Comparison of ENCODE assay signal across 8 mouse cellular contexts in the genomic region with DNA sequence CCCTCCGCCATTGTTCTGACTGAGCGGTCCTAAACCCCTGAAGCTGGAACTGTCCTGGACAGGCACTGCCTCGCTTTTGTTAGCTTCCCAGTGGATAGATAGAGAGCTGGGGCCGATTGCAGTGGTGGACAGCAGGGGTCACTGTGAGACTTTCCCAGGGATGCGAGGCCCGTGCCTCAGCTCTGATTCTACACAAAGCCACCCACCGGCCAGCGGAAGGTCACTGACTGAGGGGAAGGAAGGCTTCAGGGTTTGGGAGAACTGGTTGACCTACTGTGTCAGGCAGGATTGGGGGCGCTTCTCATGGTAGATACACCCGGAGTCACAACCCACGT. TPM values are rescaled to one million over a fixed set of nuclear protein-coding genes. Genes with fewer than 3 reads are reported as not detected.
DNase-seq lines count a peak whose midpoint lies in the region; ATAC-seq lines count a peak whose summit lies in the region.

No protein-coding gene starts in this region.

- no peak overlapping the region for H3K9ac ChIP-seq in kidney, embryonic 15.5 days
- no peak overlapping the region for H3K9ac ChIP-seq in limb, embryonic 13.5 days

- 42% methylated on average over 11 of the region's 11 CpGs for WGBS in kidney, embryonic 15.5 days
- WGBS in limb, embryonic 13.5 days = 61% methylated on average over 11 of the region's 11 CpGs

- no peak overlapping the region for H3K4me2 ChIP-seq in kidney, embryonic 15.5 days
- H3K4me2 ChIP-seq in limb, embryonic 13.5 days (replicated peaks) = no peak overlapping the region

- H3K4me3 ChIP-seq in kidney, embryonic 15.5 days (replicated peaks) = no peak overlapping the region
- no peak overlapping the region for H3K4me3 ChIP-seq in limb, embryonic 13.5 days

- H3K27me3 ChIP-seq in kidney, embryonic 15.5 days = no peaks in the 10 kb centered on the region
- no peaks in the 10 kb centered on the region for H3K27me3 ChIP-seq in limb, embryonic 13.5 days

- DNase-seq in adrenal gland, postnatal 10 days = peak; percentile 67
- no peak for DNase-seq in adrenal gland, postnatal 4 days (ENCODE audit: low spot score in 2 of 2)
- DNase-seq in cerebellum, postnatal 10 days = peak; percentile 89 to 90
- DNase-seq in frontal cortex, postnatal 14 days (ENCODE audit: low spot score in 2 of 2) = peak; percentile 35 to 56
- peak; percentile 18 for DNase-seq in retina, adult 2 months (ENCODE audit: low read depth, low spot score)
- DNase-seq in spleen, postnatal 14 days (ENCODE audit: low spot score in 2 of 2) = no peak

- H3K27ac ChIP-seq in kidney, embryonic 15.5 days = peak overlapping the region; percentile 67
- H3K27ac ChIP-seq in limb, embryonic 13.5 days = no peak overlapping the region

- H3K4me1 ChIP-seq in kidney, embryonic 15.5 days = peaks cover 20% of the 10 kb centered on the region
- H3K4me1 ChIP-seq in limb, embryonic 13.5 days = peaks cover 14% of the 10 kb centered on the region; the same call in 1 of the 2 replicates

- peaks cover 47% of the 10 kb centered on the region for H3K36me3 ChIP-seq in kidney, embryonic 15.5 days
- H3K36me3 ChIP-seq in limb, embryonic 13.5 days = peaks cover 64% of the 10 kb centered on the region

- peak; percentile 41; the same call in 1 of the 2 replicates for ATAC-seq in kidney, embryonic 15.5 days (replicated peaks; ENCODE audit: low FRiP score)
- peak; percentile 60; the same call in 1 of the 2 replicates for ATAC-seq in limb, embryonic 13.5 days (ENCODE audit: low FRiP score, low read depth)

- H3K9me3 ChIP-seq in kidney, embryonic 15.5 days (replicated peaks) = no peaks in the 10 kb centered on the region
- H3K9me3 ChIP-seq in limb, embryonic 13.5 days = no peaks in the 10 kb centered on the region

RNA-seq across cellular contexts. Expression of a gene that starts 29.8 kb away (rescaled TPM):
- total RNA-seq in adrenal gland, postnatal 10 days (2021) = 10 to 100 TPM; 21.1 to 22.7 TPM
- total RNA-seq in adrenal gland, postnatal 4 days (2021) = 10 to 100 TPM; 27.4 to 27.5 TPM
- polyA plus RNA-seq in kidney, embryonic 15.5 days (2015; fragmentation: Nextera tagmentation; extraction: Ambion mirVana) = 25.0 and 25.9 TPM in 2 replicates
- polyA plus RNA-seq in limb, embryonic 13.5 days (2015; fragmentation: Nextera tagmentation; extraction: Ambion mirVana) = 27.3 and 28.2 TPM in 2 replicates

Comparison
In these comparisons a context has a peak if more than half of its experiments do, and no peak if none do; other contexts are left out.
1. DNase-seq: peak in adrenal gland, postnatal 10 days (single experiment), cerebellum, postnatal 10 days (2 of 2), frontal cortex, postnatal 14 days (2 of 2) and retina, adult 2 months (single experiment); none in adrenal gland, postnatal 4 days (0 of 2) and spleen, postnatal 14 days (0 of 2).